Mouse (Mus musculus): ENCODE data around the gene Zfp335. TPM values are rescaled to one million over a fixed set of nuclear protein-coding genes. Genes with fewer than 3 reads are reported as not detected.

Zfp335 gene
- 16.9 and 17.4 TPM in 2 replicates for polyA plus RNA-seq (2016; fragmentation: Nextera tagmentation; extraction: Ambion mirVana)

DNA sequence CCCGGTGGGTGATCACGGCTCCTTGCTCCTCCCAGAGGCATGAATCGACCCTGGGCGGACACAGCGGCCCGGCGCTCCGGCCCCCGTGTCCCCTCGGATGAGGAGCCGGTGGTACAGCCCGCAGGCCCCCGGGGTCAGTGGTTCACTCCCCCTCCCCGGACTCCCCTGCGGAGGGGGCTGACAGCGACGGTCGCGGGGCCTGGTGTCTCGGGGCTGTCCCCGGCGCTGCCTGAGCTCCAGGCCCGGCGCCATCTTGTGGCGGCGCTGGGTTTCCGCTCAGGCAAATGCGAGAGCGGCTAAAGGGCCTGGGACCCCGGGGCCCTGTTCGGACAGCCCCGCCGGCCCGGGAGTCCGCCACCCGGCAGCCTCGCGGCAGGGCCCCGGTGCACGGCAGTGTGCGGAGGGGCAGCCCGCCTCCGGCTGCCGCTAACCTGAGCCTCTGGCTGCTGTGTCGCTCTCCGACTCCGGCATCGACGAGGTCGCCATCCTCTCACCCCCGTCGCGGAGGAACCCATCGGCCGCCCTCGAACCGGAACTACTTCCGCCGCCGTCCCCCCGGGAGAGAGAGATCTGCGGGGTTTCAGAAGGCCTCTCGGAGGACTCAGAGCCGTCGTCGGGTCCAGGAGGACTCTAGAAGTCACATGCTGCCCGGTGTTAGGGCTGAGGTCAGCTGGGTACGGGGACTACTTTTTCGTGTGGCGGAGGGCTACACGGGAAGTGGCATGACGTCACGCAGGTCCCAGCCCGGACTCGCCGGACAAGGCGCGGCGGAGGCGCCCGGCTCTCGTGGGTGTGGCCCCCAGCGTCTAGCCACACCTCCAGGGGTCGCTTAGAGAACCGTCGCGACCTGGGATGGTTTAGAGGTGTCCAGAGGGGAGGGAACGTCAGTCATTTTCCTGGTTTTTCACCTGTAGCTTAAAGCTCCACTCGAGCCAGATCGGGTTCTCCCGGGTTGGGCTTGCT is at the start of gene Zfp335:
Gene Zfp335 (minus strand): TSS at position 672 of the 963 bp plus-strand sequence.
- peak within 1 kb of the TSS; percentile 76 for H3K4me3 ChIP-seq
- peaks cover 2% of the 10 kb centered on the region; the same call in 1 of the 2 replicates for H3K9me3 ChIP-seq
- H3K4me1 ChIP-seq, result peaks cover 21% of the 10 kb centered on the region
- no peaks in the 10 kb centered on the region for H3K27me3 ChIP-seq
- ATAC-seq (ENCODE audit: insufficient number of reproducible peaks, insufficient read depth, low FRiP score, low TSS enrichment), result peak; percentile 79
- peaks cover 34% of the 10 kb centered on the region for H3K36me3 ChIP-seq
- under 1% methylated on average over 91 of the region's 91 CpGs for WGBS
- peak within 1 kb of the TSS; percentile 82 for H3K9ac ChIP-seq
- peak within 1 kb of the TSS; percentile 96 for H3K27ac ChIP-seq
- peak within 1 kb of the TSS; percentile 83 for H3K4me2 ChIP-seq (replicated peaks)

DNA sequence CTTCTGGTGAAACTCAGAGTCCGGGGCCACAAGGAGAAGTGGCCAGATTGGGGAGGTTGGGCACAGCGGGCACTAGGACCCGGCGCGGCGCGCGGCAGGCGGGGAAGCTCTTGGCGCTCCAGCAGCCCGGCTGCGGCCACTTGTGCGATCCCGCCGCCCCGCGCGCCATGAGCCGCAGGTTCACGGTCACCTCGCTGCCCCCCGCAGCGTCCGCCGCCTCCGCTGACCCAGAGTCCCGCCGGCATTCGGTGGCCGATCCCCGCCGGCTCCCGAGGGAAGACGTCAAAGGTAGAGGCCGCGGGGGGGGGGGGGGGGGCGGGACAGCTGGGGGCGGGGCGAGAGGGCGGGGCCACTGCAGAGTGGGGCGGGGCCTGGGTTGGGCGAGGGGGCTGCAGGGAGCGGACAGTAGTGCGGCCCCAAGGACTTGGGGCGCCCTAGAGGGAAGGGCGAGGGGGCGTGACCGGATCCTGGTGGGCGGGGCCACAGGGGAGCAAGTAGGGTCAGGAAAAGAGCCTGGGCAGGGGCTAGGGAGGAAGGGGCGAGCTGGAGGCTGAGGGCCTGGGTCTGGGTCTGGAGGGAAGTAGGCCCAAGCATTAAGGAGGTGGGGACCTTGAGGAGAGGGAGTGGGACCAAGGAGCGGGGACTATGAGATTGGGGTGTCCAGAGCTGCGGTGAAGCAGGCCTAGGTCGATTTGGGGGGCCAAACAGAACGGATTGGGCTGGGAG is 49.3 kb upstream of the Zfp335 start, which contains the start of gene Slc12a5:
Gene Slc12a5 (plus strand): TSS at position 87 of the 726 bp plus-strand sequence.
- peak within 1 kb of the TSS; percentile 63 for H3K9ac ChIP-seq
- H3K27me3 ChIP-seq, result peaks cover 20% of the 10 kb centered on the region
- peaks cover 16% of the 10 kb centered on the region for H3K4me1 ChIP-seq
- H3K4me3 ChIP-seq, result peak within 1 kb of the TSS; percentile 67
- H3K4me2 ChIP-seq (replicated peaks), result peak within 1 kb of the TSS; percentile 73
- peak; percentile 41; the same call in 1 of the 2 replicates for ATAC-seq (ENCODE audit: insufficient number of reproducible peaks, insufficient read depth, low FRiP score, low TSS enrichment)
- WGBS, result 2% methylated on average over 47 of the region's 54 CpGs
- no peaks in the 10 kb centered on the region for H3K36me3 ChIP-seq
- H3K27ac ChIP-seq, result no peak within 1 kb of the TSS
- H3K9me3 ChIP-seq, result no peaks in the 10 kb centered on the region

DNA sequence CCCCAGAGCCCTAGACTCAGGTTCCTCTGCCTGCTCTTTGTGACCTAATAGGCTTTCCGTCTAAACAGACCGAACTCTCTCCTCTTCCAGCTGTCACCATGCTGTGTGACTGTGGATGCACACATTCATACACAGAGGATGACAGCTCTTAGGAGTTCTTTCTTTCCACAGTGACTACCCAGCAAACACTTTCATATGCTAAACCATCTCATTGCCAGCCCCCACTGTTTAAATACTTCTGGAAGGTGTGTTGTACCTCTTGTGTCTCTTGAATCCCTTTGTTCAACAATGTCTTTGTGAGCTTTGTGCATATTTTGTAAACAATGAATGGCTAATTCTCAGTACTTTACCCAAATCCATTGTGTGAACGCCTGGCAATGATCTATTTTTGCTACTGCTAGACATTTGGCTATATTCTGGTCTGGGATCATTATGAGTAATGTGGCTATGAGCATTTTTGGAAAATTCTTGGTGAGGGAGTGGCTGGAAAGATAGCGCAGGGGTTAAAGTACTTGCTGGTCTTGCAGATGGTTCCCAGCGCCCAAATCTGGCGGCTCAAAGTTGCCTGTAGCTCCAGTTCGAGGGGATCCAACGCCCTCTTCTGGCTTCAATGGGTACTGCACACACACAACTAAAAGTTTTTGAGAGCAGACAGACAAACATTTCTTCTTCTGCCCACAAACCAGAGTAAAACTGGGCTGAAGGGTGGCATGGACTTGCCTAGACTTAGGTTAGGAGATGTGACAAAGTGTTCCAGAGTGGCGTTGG is 46.2 kb upstream of the Zfp335 start:
- Histone ChIP-seq H3K27ac (no peak overlapping the region), H3K27me3 (peaks cover 16% of the 10 kb centered on the region), H3K36me3 (no peaks in the 10 kb centered on the region), H3K9me3 (no peaks in the 10 kb centered on the region), H3K9ac (no peak overlapping the region), H3K4me1 (peaks cover 12% of the 10 kb centered on the region), H3K4me2 (replicated peaks) (no peak overlapping the region), H3K4me3 (no peak overlapping the region)
- 63% methylated on average over 9 of the region's 9 CpGs for WGBS
- no peak for ATAC-seq (ENCODE audit: insufficient number of reproducible peaks, insufficient read depth, low FRiP score, low TSS enrichment)

DNA sequence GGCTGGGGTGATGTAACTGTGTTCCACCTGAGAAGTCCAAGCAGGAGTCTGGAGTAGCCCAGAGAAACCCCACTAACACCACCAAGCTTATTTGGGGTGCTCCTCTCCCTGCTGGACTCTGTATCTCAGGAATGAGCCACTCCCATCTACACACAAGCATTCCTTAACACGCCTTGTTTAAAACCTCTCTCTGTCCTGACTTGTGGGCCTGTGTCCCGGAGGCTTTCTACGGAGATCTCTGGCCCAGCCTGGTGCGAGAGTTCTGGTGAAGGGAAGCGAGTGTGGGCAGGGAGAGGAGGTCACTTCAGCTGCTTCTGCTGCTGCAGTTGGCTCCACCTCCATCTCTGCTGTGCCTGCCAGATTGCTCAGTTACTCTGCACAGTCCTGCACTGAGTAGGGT is 44.6 kb upstream of the Zfp335 start:
- no peak overlapping the region for H3K4me2 ChIP-seq (replicated peaks)
- H3K36me3 ChIP-seq, result no peaks in the 10 kb centered on the region
- no peak overlapping the region for H3K9ac ChIP-seq
- no peak overlapping the region for H3K27ac ChIP-seq
- no peak for ATAC-seq (ENCODE audit: insufficient number of reproducible peaks, insufficient read depth, low FRiP score, low TSS enrichment)
- H3K4me3 ChIP-seq, result no peak overlapping the region
- H3K4me1 ChIP-seq, result peaks cover 9% of the 10 kb centered on the region
- peaks cover 29% of the 10 kb centered on the region for H3K27me3 ChIP-seq
- 59% methylated on average over 5 of the region's 5 CpGs for WGBS
- no peaks in the 10 kb centered on the region for H3K9me3 ChIP-seq

DNA sequence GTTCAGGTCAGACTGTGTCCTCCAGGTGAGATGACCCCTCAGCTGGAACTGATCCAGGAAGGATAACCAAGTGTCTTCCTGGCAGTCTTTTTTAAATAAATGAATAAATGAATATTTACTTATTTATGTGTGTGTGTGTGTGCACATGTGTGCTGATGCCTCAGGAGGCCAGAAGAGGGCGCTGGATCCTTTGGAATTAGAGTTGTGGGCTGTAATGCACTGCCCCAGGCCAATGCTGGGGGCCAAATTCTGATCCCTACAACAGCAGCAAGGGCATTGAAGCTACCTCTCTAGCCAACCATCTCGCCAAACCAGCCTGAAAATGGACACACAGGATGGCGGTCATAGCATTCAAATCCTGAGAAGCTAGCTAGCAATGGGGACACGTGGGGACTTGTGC is 44.2 kb upstream of the Zfp335 start:
- H3K36me3 ChIP-seq, result no peaks in the 10 kb centered on the region
- no peaks in the 10 kb centered on the region for H3K9me3 ChIP-seq
- no peak overlapping the region for H3K9ac ChIP-seq
- peaks cover 5% of the 10 kb centered on the region; the same call in 1 of the 2 replicates for H3K4me1 ChIP-seq
- no peak overlapping the region for H3K27ac ChIP-seq
- ATAC-seq (ENCODE audit: insufficient number of reproducible peaks, insufficient read depth, low FRiP score, low TSS enrichment), result no peak
- H3K27me3 ChIP-seq, result peaks cover 34% of the 10 kb centered on the region
- H3K4me2 ChIP-seq (replicated peaks), result no peak overlapping the region
- no peak overlapping the region for H3K4me3 ChIP-seq
- 63% methylated on average over 4 of the region's 4 CpGs for WGBS

DNA sequence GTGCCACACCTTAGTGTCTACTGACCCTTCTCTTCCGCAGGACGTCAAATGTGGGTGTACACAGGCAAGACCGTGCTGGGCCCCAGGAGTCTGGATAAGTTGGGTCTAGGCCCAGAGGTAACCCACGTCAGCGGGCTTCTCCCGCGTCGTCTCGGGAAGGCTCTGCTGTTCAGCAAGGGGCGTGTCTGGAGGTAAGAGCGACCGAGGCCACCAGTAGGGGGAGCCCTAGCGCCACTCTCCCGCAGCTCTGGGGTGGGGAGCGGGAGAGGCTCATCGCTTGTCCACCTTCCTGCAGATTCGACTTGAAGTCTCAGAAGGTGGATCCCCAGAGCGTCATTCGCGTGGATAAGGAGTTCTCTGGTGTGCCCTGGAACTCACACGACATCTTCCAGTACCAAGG is 41.7 kb upstream of the Zfp335 start:
- peak; percentile 48; the same call in 1 of the 2 replicates for ATAC-seq (ENCODE audit: insufficient number of reproducible peaks, insufficient read depth, low FRiP score, low TSS enrichment)
- H3K4me1 ChIP-seq, result peaks cover 8% of the 10 kb centered on the region
- under 1% methylated on average over 21 of the region's 21 CpGs for WGBS
- no peak overlapping the region for H3K27ac ChIP-seq
- H3K9ac ChIP-seq, result no peak overlapping the region
- H3K4me2 ChIP-seq (replicated peaks), result peak overlapping the region; percentile 29; the same call in 1 of the 2 replicates
- H3K36me3 ChIP-seq, result no peaks in the 10 kb centered on the region
- no peak overlapping the region for H3K4me3 ChIP-seq
- no peaks in the 10 kb centered on the region for H3K9me3 ChIP-seq
- peaks cover 59% of the 10 kb centered on the region for H3K27me3 ChIP-seq

DNA sequence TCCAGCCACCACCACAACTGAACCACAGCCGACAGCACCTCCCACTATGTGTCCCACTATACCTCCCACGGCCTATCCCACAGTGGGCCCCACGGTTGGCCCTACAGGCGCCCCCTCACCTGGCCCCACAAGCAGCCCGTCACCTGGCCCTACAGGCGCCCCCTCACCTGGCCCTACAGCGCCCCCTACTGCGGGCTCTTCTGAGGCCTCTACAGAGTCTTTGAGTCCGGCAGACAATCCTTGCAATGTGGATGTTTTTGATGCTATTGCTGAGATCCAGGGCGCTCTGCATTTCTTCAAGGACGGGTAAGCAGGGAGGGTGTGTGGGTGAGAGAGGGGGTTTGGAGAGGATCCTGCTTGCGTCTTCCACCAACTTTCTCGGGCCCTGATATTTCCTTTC is 40.9 kb upstream of the Zfp335 start:
- H3K9me3 ChIP-seq, result no peaks in the 10 kb centered on the region
- no peak for ATAC-seq (ENCODE audit: insufficient number of reproducible peaks, insufficient read depth, low FRiP score, low TSS enrichment)
- no peak overlapping the region for H3K4me2 ChIP-seq (replicated peaks)
- no peak overlapping the region for H3K9ac ChIP-seq
- H3K27me3 ChIP-seq, result peaks cover 67% of the 10 kb centered on the region
- H3K4me1 ChIP-seq, result peaks cover 15% of the 10 kb centered on the region
- H3K27ac ChIP-seq, result no peak overlapping the region
- 36% methylated on average over 13 of the region's 13 CpGs for WGBS
- H3K36me3 ChIP-seq, result no peaks in the 10 kb centered on the region
- H3K4me3 ChIP-seq, result no peak overlapping the region

DNA sequence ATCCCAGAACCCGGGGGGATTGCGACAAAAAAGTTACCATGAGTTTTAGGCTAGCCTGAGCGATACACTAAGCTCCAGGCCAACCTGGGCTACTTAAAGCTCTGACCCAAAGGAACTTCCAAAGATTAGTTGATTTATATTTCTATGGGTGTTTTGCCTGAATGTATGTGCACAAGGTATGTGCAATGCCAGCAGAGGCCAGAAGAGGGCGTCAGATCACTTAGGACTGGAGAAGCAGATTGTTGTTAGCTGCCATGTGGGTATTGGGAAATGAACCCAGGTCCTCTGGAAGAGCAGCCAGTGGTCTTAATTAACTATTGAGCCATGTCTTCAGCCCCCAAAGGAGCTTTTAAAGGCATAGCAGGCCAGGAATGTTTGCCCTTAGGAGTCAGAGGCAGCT is 40.2 kb upstream of the Zfp335 start:
- no peak overlapping the region for H3K27ac ChIP-seq
- no peak for ATAC-seq (ENCODE audit: insufficient number of reproducible peaks, insufficient read depth, low FRiP score, low TSS enrichment)
- H3K36me3 ChIP-seq, result no peaks in the 10 kb centered on the region
- H3K4me1 ChIP-seq, result peaks cover 17% of the 10 kb centered on the region
- WGBS, result 79% methylated on average over 4 of the region's 4 CpGs
- no peaks in the 10 kb centered on the region for H3K9me3 ChIP-seq
- no peak overlapping the region for H3K4me3 ChIP-seq
- no peak overlapping the region for H3K9ac ChIP-seq
- H3K27me3 ChIP-seq, result peaks cover 74% of the 10 kb centered on the region
- no peak overlapping the region for H3K4me2 ChIP-seq (replicated peaks)

DNA sequence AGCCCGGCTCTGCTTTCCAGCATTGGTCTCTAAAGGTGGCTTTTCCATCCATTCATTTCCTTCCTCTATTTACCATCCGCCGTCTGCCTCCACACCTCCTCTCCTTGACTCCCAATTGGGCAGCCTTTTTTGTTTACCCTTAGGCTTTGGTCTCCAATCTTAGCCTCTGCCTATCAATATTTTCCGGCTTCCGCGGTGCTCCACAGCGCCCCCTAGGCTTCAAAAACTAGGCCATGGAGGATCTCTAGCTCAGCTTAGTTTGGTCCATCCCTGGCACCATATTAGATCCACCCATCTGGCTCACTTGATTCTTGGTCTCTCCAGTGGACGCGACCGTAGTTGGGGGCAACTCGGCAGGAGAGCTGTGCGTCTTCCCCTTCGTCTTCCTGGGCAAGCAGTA is 38.9 kb upstream of the Zfp335 start:
- 28% methylated on average over 13 of the region's 13 CpGs for WGBS
- Histone ChIP-seq H3K27ac (no peak overlapping the region), H3K4me2 (replicated peaks) (no peak overlapping the region), H3K9me3 (no peaks in the 10 kb centered on the region), H3K27me3 (peaks cover 73% of the 10 kb centered on the region), H3K4me3 (no peak overlapping the region), H3K9ac (no peak overlapping the region), H3K4me1 (peaks cover 17% of the 10 kb centered on the region), H3K36me3 (no peaks in the 10 kb centered on the region)
- no peak for ATAC-seq (ENCODE audit: insufficient number of reproducible peaks, insufficient read depth, low FRiP score, low TSS enrichment)

DNA sequence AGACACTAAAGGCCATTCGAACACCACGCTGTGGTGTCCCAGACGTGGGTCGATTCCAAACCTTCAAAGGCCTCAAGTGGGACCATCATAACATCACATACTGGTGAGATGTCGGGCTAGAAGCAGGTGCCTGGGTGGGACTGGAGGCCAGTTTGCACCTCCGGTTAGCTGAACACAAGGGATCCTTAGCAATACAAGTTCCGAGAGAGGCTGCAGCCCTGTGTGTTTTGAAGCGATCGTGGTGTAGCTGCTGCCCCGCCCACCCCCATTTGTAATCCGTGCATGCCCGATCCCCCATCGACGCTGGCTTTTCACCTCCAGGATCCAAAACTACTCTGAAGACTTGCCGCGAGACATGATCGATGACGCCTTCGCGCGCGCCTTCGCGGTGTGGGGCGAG is 37.4 kb upstream of the Zfp335 start:
- Histone ChIP-seq H3K27me3 (peaks cover 72% of the 10 kb centered on the region), H3K4me3 (peak overlapping the region; percentile 13; the same call in 1 of the 2 replicates), H3K9ac (no peak overlapping the region), H3K36me3 (no peaks in the 10 kb centered on the region), H3K27ac (no peak overlapping the region), H3K9me3 (no peaks in the 10 kb centered on the region), H3K4me1 (peaks cover 17% of the 10 kb centered on the region), H3K4me2 (replicated peaks) (peak overlapping the region; percentile 35)
- 6% methylated on average over 25 of the region's 25 CpGs for WGBS
- ATAC-seq (ENCODE audit: insufficient number of reproducible peaks, insufficient read depth, low FRiP score, low TSS enrichment), result no peak

DNA sequence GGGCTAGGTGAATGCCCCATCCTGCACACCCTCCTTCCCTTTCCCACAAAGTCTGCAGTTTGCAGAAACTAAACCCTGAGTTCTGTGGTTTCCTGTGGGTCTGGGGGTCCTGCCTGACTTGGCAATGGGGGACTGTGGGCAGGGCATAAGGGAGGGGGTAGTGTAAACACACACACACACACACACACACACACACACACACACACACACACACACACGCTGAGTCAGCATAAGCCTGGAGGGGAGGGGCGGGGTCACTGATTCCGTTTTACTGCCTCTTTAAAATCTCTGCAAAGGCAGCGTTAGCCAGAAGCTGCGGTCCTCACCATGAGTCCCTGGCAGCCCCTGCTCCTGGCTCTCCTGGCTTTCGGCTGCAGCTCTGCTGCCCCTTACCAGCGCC is 36.4 kb upstream of the Zfp335 start:
- H3K27ac ChIP-seq, result no peak overlapping the region
- WGBS, result 8% methylated on average over 7 of the region's 7 CpGs
- peak overlapping the region; percentile 30 for H3K4me2 ChIP-seq (replicated peaks)
- H3K9ac ChIP-seq, result no peak overlapping the region
- H3K36me3 ChIP-seq, result no peaks in the 10 kb centered on the region
- H3K9me3 ChIP-seq, result no peaks in the 10 kb centered on the region
- no peak overlapping the region for H3K4me3 ChIP-seq
- peaks cover 66% of the 10 kb centered on the region for H3K27me3 ChIP-seq
- peaks cover 19% of the 10 kb centered on the region for H3K4me1 ChIP-seq
- no peak for ATAC-seq (ENCODE audit: insufficient number of reproducible peaks, insufficient read depth, low FRiP score, low TSS enrichment)

All from embryonic facial prominence, embryonic 12.5 days (tissue).